Mouse (Mus musculus) embryonic facial prominence, embryonic 11.5 days (tissue): ENCODE results near the gene Gm12166. TPM values are rescaled to one million over a fixed set of nuclear protein-coding genes. Genes with fewer than 3 reads are reported as not detected.

Source experiments
- ATAC-seq: fragments of 200-750 bp; cut with Nextera tagmentation; replicated peaks from 2 replicates; pipeline ENCODE4 v1.8.0; 2017; ENCODE audit warnings: low read depth; ENCODE audit not compliant: insufficient number of reproducible peaks, low FRiP score, low TSS enrichment
- DNase-seq: peaks from one replicate; pipeline ENCODE4 v3.0.0-alpha.2; 2015; ENCODE audit warnings: low spot score
- H3K27ac ChIP-seq: fragments of 300-500 bp; sonication (generic); replicated peaks from 2 replicates; pipeline ENCODE4 v1.5.1; 2014; ENCODE audit warnings: mild to moderate bottlenecking, low read depth, low read length, control low read depth
- H3K27me3 ChIP-seq: fragments of 300-500 bp; sonication (generic); 2 replicates; pipeline ENCODE4 v1.6.1; 2014; ENCODE audit warnings: mild to moderate bottlenecking, low read length, moderate library complexity, mixed read lengths; ENCODE audit not compliant: control insufficient read depth, insufficient read depth
- H3K36me3 ChIP-seq: fragments of 300-500 bp; sonication (generic); replicated peaks from 2 replicates; pipeline ENCODE4 v1.6.1; 2014; ENCODE audit warnings: low read depth, mild to moderate bottlenecking, low read length, moderate library complexity, mixed read lengths; ENCODE audit not compliant: control insufficient read depth, insufficient read depth
- H3K4me1 ChIP-seq: fragments of 300-500 bp; sonication (generic); 2 replicates; pipeline ENCODE4 v1.6.1; 2014; ENCODE audit warnings: low read length, mixed read lengths; ENCODE audit not compliant: control insufficient read depth, insufficient read depth
- H3K4me2 ChIP-seq: fragments of 300-500 bp; sonication (generic); 2 replicates; pipeline ENCODE4 v1.6.1; 2014; ENCODE audit warnings: low read depth, mild to moderate bottlenecking, control low read depth, low read length, moderate library complexity
- H3K4me3 ChIP-seq: fragments of 300-500 bp; sonication (generic); 2 replicates; pipeline ENCODE4 v1.5.1; 2014; ENCODE audit warnings: low read depth, low read length, control low read depth
- H3K9ac ChIP-seq: fragments of 300-500 bp; sonication (generic); replicated peaks from 2 replicates; pipeline ENCODE4 v1.6.1; 2014; ENCODE audit warnings: mild to moderate bottlenecking, control low read depth, low read length
- H3K9me3 ChIP-seq: fragments of 300-500 bp; sonication (generic); replicated peaks from 2 replicates; pipeline ENCODE4 v1.6.1; 2016; ENCODE audit warnings: mild to moderate bottlenecking, low read length, inconsistent platforms, mixed read lengths; ENCODE audit not compliant: control insufficient read depth
- WGBS: fragments of 180-500 bp; shearing (Covaris S2); extraction: QIAGEN DNeasy Blood & Tissue Kit; methylation state at CpG from one replicate; pipeline ENCODE4 v1.1.7; 2014; 5-methylcytosine and 5-hydroxymethylcytosine counted together
- polyA plus RNA-seq: library from polyadenylated mRNA; unstranded; fragments of >200 nt; fragmentation: Nextera tagmentation; extraction: Ambion mirVana; gene quantifications from 2 replicates; pipeline ENCODE4 v1.2.1, GENCODE M21; 2014

Gm12166 gene
- polyA plus RNA-seq, 1 experiment from 2014 or later: 2.8 TPM

DNA sequence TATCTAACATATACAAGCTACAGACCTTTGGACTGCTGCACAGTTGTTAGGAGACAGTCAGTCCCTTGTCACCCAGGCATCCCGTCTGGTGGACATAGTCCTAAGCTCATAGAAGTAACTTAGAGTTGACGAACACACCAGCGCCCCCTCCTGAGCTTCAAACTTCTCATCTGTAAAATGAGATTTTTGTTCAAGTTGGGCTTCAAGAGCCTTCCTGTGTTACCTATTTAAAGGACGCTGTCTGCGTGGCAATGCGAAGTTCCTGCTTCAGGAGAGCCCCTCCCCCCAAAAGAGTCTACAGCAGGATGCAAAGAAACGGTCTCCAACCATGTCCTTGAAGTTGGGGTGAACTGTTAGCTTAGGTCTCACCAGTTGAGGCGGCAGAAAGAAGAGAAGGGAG, 18.7 kb upstream of the Gm12166 start:
- Histone ChIP-seq H3K9ac (no peak overlapping the region), H3K36me3 (no peaks in the 10 kb centered on the region), H3K27ac (no peak overlapping the region), H3K4me2 (no peak overlapping the region), H3K4me3 (no peak overlapping the region), H3K9me3 (no peaks in the 10 kb centered on the region), H3K4me1 (peaks cover 3% of the 10 kb centered on the region; the same call in 1 of the 2 replicates), H3K27me3 (no peaks in the 10 kb centered on the region)
- DNase-seq (no peak), ATAC-seq (no peak)
- 74% methylated on average over 8 of the region's 8 CpGs for WGBS

- Histone ChIP-seq H3K4me3 (no peak overlapping the region), H3K36me3 (no peaks in the 10 kb centered on the region), H3K4me1 (peaks cover 3% of the 10 kb centered on the region; the same call in 1 of the 2 replicates), H3K27ac (peak overlapping the region; percentile 29; the same call in 1 of the 2 replicates), H3K4me2 (no peak overlapping the region), H3K27me3 (no peaks in the 10 kb centered on the region), H3K9me3 (no peaks in the 10 kb centered on the region), H3K9ac (no peak overlapping the region)
- no peak for DNase-seq
- ATAC-seq: no peak
- WGBS: 79% methylated on average over 4 of the region's 4 CpGs
Measured at GRCm38 (mm10) chr11:46070161-46070560, 18.0 kb upstream of the Gm12166 start.

- ATAC-seq (no peak; the same call in 1 of the 2 replicates), DNase-seq (peak; percentile 41)
- no peak overlapping the region for H3K4me2 ChIP-seq
- H3K27ac ChIP-seq: peak overlapping the region; percentile 29
- WGBS: 20% methylated on average over 16 of the region's 17 CpGs
- no peaks in the 10 kb centered on the region for H3K36me3 ChIP-seq
- H3K9ac ChIP-seq: no peak overlapping the region
- H3K9me3 ChIP-seq: no peaks in the 10 kb centered on the region
- no peak overlapping the region for H3K4me3 ChIP-seq
- H3K27me3 ChIP-seq: no peaks in the 10 kb centered on the region
- peaks cover 3% of the 10 kb centered on the region; the same call in 1 of the 2 replicates for H3K4me1 ChIP-seq
Measured at GRCm38 (mm10) chr11:46069408-46070003, 17.4 kb upstream of the Gm12166 start.

DNA sequence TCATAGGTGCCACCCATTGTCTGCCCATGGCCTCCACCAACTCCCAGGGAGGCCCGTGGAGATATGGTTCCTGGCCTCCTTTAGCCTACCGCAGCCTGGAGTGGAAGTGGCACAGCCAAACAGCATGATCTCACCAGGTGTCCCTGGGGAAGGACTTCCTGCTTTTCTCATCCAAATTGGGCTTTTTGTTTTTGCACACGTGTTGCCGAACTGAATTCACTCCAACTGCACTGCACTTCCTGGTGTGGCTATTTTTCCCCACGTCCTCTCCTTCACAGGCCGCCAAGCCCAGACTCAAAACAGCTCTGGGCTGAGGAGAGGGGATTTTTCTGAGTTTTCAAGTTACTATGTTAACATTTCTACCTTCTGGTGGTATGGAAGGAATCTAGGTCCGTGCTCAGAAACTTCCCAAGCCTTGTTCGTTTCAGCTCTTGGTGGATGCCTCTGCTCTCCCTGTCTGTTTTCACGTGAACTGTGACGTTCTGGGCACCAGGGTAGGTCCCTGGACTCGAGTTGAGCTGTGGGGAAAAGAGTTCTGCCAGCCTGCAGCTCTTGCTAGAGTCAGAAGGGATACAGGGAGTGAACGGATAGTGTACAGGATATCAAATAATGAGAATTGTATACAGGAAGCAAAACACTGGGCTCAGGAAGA, 16.8 kb upstream of the Gm12166 start:
- peak overlapping the region; percentile 29 for H3K27ac ChIP-seq
- no peak for ATAC-seq

DNA sequence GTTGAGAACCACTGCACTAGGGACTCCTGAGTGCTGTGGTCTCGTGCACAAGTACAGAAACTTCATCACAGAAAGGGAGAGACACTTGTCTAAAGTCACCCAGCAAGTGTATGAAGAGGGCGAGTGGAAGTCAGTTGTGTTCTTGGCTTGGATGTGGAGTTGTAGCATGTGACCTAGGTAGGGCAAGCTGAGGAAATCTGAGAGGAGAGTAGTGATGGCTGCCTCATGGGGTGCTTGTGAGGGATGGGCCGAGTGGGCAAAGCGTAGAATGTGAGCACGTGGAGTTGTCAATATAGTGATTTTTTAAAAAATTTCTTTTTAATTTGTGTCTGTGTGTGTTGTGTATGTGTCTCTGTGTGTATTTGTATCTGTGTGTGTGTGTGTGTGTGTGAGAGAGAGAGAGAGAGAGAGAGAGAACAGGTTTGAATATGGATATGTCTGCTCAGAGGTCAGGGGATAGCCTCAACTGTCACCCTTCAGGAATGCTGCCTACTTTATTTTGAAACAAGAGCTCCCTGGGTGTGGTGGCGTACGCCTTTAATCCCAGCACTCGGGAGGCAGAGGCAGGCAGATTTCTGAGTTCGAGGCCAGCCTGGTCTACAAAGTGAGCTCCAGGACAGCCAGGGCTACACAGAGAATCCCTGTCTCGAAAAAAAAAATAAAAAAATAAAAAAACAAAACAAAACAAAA, 15.4 kb upstream of the Gm12166 start:
- no peak overlapping the region for H3K27ac ChIP-seq
- 89% methylated on average over 10 of the region's 10 CpGs for WGBS
- H3K4me1 ChIP-seq: no peaks in the 10 kb centered on the region
- H3K9ac ChIP-seq: no peak overlapping the region
- no peaks in the 10 kb centered on the region for H3K27me3 ChIP-seq
- no peak overlapping the region for H3K4me3 ChIP-seq
- H3K36me3 ChIP-seq: no peaks in the 10 kb centered on the region
- no peak overlapping the region for H3K4me2 ChIP-seq
- DNase-seq (no peak), ATAC-seq (no peak)
- H3K9me3 ChIP-seq: no peaks in the 10 kb centered on the region

More for the DNA sequence above, 16.8 kb upstream of the Gm12166 start:
- H3K4me1 ChIP-seq: peaks cover 3% of the 10 kb centered on the region; the same call in 1 of the 2 replicates
- H3K9me3 ChIP-seq: no peaks in the 10 kb centered on the region
- H3K4me3 ChIP-seq: no peak overlapping the region
- H3K9ac ChIP-seq: no peak overlapping the region; the same call in 1 of the 2 replicates
- H3K4me2 ChIP-seq: no peak overlapping the region
- peak; percentile 40 for DNase-seq
- 22% methylated on average over 12 of the region's 12 CpGs for WGBS
- H3K27me3 ChIP-seq: no peaks in the 10 kb centered on the region
- no peaks in the 10 kb centered on the region for H3K36me3 ChIP-seq

DNA sequence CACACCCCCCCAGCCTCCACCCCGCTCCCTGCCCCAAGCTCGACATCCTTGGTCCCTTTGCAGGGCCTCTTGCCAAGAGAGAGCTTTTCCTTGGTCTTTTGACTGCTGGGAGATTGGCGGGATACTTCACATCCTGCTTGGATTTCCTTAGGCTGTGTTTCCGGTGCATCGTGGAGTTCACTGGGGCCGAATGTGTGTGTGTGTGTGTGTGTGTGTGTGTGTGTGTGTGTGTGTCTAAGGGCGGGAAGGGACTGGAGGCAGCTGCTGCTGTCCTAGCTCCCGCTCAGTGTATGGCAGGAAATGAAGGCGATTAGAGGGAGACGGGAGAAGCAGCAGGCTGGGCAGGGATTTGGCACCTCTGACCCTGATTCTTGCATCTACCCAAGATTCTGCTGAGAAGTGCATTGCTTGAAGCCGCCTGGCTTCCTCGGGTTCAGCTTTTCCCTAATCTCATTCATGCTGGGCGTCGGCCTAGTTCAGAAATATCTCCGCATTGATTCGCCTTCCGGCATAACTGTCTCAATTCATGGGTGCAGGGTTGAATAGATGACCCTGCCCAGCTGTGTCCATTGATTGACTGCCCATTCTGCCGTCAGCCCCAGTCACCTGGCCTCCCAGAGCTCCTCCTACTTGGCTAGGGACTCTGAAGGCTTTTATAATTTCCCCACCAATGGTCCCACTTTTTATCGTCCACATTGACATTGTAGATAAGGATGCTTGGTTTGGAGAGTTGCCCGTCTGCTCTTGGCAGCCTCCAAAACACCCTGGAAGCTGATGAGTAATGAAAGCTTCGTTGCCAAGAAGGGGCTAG, 13.3 kb upstream of the Gm12166 start:
- H3K27me3 ChIP-seq: no peaks in the 10 kb centered on the region
- ATAC-seq: peak; percentile 34; the same call in 1 of the 2 replicates
- no peak overlapping the region for H3K4me3 ChIP-seq
- no peaks in the 10 kb centered on the region for H3K4me1 ChIP-seq
- H3K27ac ChIP-seq: no peak overlapping the region; the same call in 1 of the 2 replicates
- 51% methylated on average over 21 of the region's 21 CpGs for WGBS
- peak; percentile 50 for DNase-seq
- no peak overlapping the region for H3K4me2 ChIP-seq
- no peaks in the 10 kb centered on the region for H3K36me3 ChIP-seq
- H3K9me3 ChIP-seq: no peaks in the 10 kb centered on the region
- no peak overlapping the region for H3K9ac ChIP-seq

DNA sequence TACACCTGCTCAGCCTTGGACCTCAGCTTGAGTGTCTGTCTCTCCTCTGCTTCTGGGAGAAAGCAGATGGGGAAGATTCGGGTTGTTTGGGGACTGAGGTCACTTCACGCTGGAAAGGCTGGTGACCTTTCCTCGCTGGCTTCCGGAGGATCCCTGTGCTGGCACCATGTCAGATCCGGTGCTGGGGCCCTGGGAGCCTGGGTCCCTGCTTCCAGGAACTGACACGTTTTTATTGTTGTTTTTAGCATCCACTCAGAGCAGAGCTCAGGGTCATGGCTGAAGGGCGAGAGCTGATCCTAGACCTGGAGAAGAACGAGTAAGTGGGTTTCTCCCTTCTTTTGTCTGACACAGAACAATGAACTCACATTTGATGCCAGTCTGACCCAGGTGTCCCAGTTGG, 12.6 kb upstream of the Gm12166 start:
- H3K9ac ChIP-seq: no peak overlapping the region
- no peak overlapping the region for H3K4me2 ChIP-seq
- DNase-seq: no peak

More for the DNA sequence above, 12.6 kb upstream of the Gm12166 start:
- Histone ChIP-seq H3K9me3 (no peaks in the 10 kb centered on the region), H3K4me1 (no peaks in the 10 kb centered on the region), H3K4me3 (no peak overlapping the region), H3K36me3 (no peaks in the 10 kb centered on the region), H3K27me3 (no peaks in the 10 kb centered on the region), H3K27ac (no peak overlapping the region; the same call in 1 of the 2 replicates)
- no peak for ATAC-seq
- WGBS: 50% methylated on average over 8 of the region's 8 CpGs
